Mouse (Mus musculus) thymus, adult 18-20 months (tissue): Measurements from ENCODE around the gene Smcp.

Source experiments
- DNase-seq, 2 experiments: peaks; one replicate each; pipeline ENCODE4 v3.0.0; 2022; ENCODE audit warnings: mixed read lengths in 2 of 2

The Smcp gene

GRCm38 (mm10) chr3:92588858-92589257 lies at the start of gene Smcp:
TSS of gene Smcp (minus strand) at chr3:92588997.
- DNase-seq, result no peak

- DNase-seq, result no peak
These were observed 49.8 kb upstream of the Smcp start for GRCm38 (mm10) chr3:92638653-92638991.

- no peak for DNase-seq
These were observed 49.2 kb upstream of the Smcp start for GRCm38 (mm10) chr3:92637745-92638652.

GRCm38 (mm10) chr3:92621560-92621959 lies 32.8 kb upstream of the Smcp start, which contains the start of gene Lce6a:
TSS of gene Lce6a (minus strand) at chr3:92621660.
- no peak for DNase-seq

- no peak for DNase-seq
These were observed 21.0 kb upstream of the Smcp start for GRCm38 (mm10) chr3:92609804-92610203.

GRCm38 (mm10) chr3:92607392-92607791 lies 18.6 kb upstream of the Smcp start, which contains the start of gene 2210017I01Rik:
TSS of gene 2210017I01Rik (minus strand) at chr3:92607492.
- no peak for DNase-seq

- DNase-seq, result no peak
These were observed 13.4 kb upstream of the Smcp start for GRCm38 (mm10) chr3:92602169-92602568.

- no peak for DNase-seq
These were observed 11.7 kb upstream of the Smcp start for GRCm38 (mm10) chr3:92600456-92600855.

GRCm38 (mm10) chr3:92599973-92600372 lies 11.2 kb upstream of the Smcp start:
- DNase-seq, result no peak

- DNase-seq, result no peak
These were observed 9.6 kb upstream of the Smcp start for GRCm38 (mm10) chr3:92598429-92598828.

GRCm38 (mm10) chr3:92587190-92587589 lies 1.6 kb downstream of the Smcp start:
- no peak for DNase-seq

- DNase-seq, result no peak
These were observed 3.7 kb downstream of the Smcp start for GRCm38 (mm10) chr3:92585055-92585454.

- DNase-seq, result no peak
These were observed 5.5 kb downstream of the Smcp start for GRCm38 (mm10) chr3:92583164-92583826.

- no peak for DNase-seq
These were observed 9.3 kb downstream of the Smcp start for GRCm38 (mm10) chr3:92579508-92579907.

- no peak for DNase-seq
These were observed 10.0 kb downstream of the Smcp start for GRCm38 (mm10) chr3:92578652-92579413.

GRCm38 (mm10) chr3:92573449-92574041 lies 15.3 kb downstream of the Smcp start, which contains the start of gene Ivl:
TSS of gene Ivl (minus strand) at chr3:92573735.
- DNase-seq, result no peak

- no peak for DNase-seq
These were observed 16.2 kb downstream of the Smcp start for GRCm38 (mm10) chr3:92572514-92573155.

GRCm38 (mm10) chr3:92568752-92569151 lies 20.0 kb downstream of the Smcp start:
- no peak for DNase-seq

- DNase-seq, result no peak
These were observed 23.4 kb downstream of the Smcp start for GRCm38 (mm10) chr3:92565418-92565817.

GRCm38 (mm10) chr3:92534411-92534810 lies 54.4 kb downstream of the Smcp start, which contains the start of gene 2310046K23Rik:
TSS of gene 2310046K23Rik (minus strand) at chr3:92534511.
- DNase-seq, result no peak
